Comparison of ENCODE assay signal across 16 mouse cellular contexts in the genomic region with DNA sequence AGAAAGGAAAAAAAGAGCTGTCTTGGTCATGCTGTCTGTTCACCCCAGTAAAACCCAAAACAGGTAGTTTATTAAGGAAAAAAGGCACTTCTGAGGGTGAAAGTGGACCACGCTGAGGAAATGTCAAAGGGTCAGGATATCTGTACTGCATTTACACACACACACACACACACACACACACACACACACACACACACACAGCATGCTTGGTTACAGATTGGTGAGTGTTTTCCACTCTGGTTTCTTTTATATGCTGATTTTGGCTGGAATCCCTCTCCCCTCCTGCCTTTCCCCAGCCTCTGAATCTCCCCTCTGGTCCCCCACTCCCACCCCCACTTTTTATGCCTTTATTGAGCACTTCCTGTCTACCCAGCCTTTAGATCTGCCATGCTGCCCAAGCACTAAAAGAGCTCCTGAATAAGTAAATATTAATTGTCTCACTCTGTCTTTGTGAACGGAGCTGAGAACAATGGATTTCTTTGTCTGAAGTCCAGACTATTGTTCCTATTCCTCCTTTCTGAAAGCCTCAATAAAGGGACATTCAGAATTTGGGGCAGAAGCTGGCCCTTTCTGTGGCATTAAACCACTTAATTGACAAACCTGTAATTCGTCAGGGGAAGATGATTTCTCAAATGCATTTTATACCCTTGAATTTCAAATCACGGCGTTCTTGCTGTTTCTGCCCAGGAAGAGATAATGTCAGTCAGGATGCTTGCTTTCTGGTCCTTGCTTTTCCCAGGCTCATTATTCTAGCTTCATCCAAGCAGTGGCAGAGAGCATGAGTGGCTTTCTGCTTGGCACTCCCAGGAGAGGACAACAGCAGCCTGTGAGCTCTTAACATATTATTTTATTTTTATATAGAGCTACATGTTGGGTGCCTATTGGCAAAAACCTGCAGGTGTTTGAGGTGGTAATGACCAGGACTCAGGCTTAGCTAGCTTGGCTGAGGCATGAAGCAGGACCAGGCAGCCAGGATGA.
DNase-seq lines count a peak whose midpoint lies in the region; ATAC-seq and TF ChIP-seq lines count a peak whose summit lies in the region.
"Had no signal": no experiment of that assay in that cellular context is flagged by ENCODE, and none has a peak within 500 bp of the region (broad histone marks: within the 10 kb centered on the region; RNA-seq: fewer than 3 reads in every experiment).

No protein-coding gene starts in this region.

- DNase-seq in neural tube, embryonic 11.5 days (ENCODE audit: low spot score), result peak; percentile 23
- no peak for DNase-seq in neural tube, embryonic 10.5 days (ENCODE audit: extremely low spot score, low spot score)
- peak; percentile 2 for DNase-seq in forelimb bud, embryonic 11.5 days (ENCODE audit: low read depth, low spot score)
- DNase-seq in right cerebral cortex, postnatal 14 days, result no peak
- DNase-seq in kidney, adult 18-20 months, result no peak
- no peak for DNase-seq in heart, adult 2 months
- DNase-seq in thymus, postnatal 10 days (ENCODE audit: low spot score in 2 of 2), result no peak
- DNase-seq: adrenal gland, adult 2 months; B cell, adult 2 months; heart, postnatal 36 days; kidney, postnatal 25 days; lung, postnatal 14 days; thymus, postnatal 25 days had no signal

- no peaks in the 10 kb centered on the region for H3K27me3 ChIP-seq in neural tube, embryonic 11.5 days (ENCODE audit: control insufficient read depth, insufficient read depth, low read length)
- H3K27me3 ChIP-seq in midbrain, embryonic 12.5 days, result no peaks in the 10 kb centered on the region
- H3K27me3 ChIP-seq in heart, adult 2 months (ENCODE audit: control insufficient read depth, insufficient read depth, low read length), result no peaks in the 10 kb centered on the region

- TF ChIP-seq POLR2A in heart, adult 2 months (IDR thresholded peaks at IDR 0.05; ENCODE audit: insufficient read depth, low read depth, low read length), result no peak

- peak; percentile 74 for ATAC-seq in neural tube, embryonic 11.5 days (ENCODE audit: insufficient read depth, low FRiP score, low TSS enrichment)
- peak; percentile 82 for ATAC-seq in midbrain, embryonic 12.5 days (ENCODE audit: low FRiP score, low read depth)

- 0 out of 2 replicates have a peak, but pooled peaks cover 4% of the 10 kb centered on the region for H3K4me1 ChIP-seq in neural tube, embryonic 11.5 days (ENCODE audit: control insufficient read depth, insufficient read depth, low read length)
- H3K4me1 ChIP-seq in midbrain, embryonic 12.5 days, result peaks cover 10% of the 10 kb centered on the region
- no peaks in the 10 kb centered on the region for H3K4me1 ChIP-seq in heart, adult 2 months (ENCODE audit: control insufficient read depth, insufficient read depth, low read length)

- intact Hi-C loops in heart, adult 2 months (cut with DNase I), result no loop called here

- H3K79me2 ChIP-seq in heart, adult 2 months (replicated peaks; ENCODE audit: control insufficient read depth, insufficient read depth, low read length), result no peaks in the 10 kb centered on the region

- peak overlapping the region; percentile 26; the same call in 1 of the 2 replicates for H3K9ac ChIP-seq in neural tube, embryonic 11.5 days (ENCODE audit: low read length)
- H3K9ac ChIP-seq in midbrain, embryonic 12.5 days (replicated peaks), result 0 out of 2 replicates have a peak overlapping the region, but pooled peaks have one; percentile 11
- H3K9ac ChIP-seq in heart, adult 2 months (ENCODE audit: low read depth, low read length), result no peak overlapping the region

- whole genome bisulfite sequencing in neural tube, embryonic 11.5 days, result 18% methylated on average over 5 of the region's 5 CpGs
- 15% methylated on average over 5 of the region's 5 CpGs for WGBS in midbrain, embryonic 12.5 days
- 24% methylated on average over 5 of the region's 5 CpGs for WGBS in heart, adult 2 months

- H3K9me3 ChIP-seq in neural tube, embryonic 11.5 days (ENCODE audit: control insufficient read depth, low read length), result no peaks in the 10 kb centered on the region
- no peaks in the 10 kb centered on the region for H3K9me3 ChIP-seq in midbrain, embryonic 12.5 days

- no peak for TF ChIP-seq CTCF in heart, adult 2 months (IDR thresholded peaks at IDR 0.05)

- H3K27ac ChIP-seq in neural tube, embryonic 11.5 days (ENCODE audit: low read depth, low read length), result peak overlapping the region; percentile 14; the same call in 1 of the 2 replicates
- H3K27ac ChIP-seq in midbrain, embryonic 12.5 days (replicated peaks), result peak overlapping the region; percentile 68
- no peak overlapping the region for H3K27ac ChIP-seq in heart, adult 2 months

- H3K36me3 ChIP-seq in neural tube, embryonic 11.5 days (ENCODE audit: control insufficient read depth, insufficient read depth, low read length), result no peaks in the 10 kb centered on the region
- no peaks in the 10 kb centered on the region for H3K36me3 ChIP-seq in midbrain, embryonic 12.5 days
- no peaks in the 10 kb centered on the region for H3K36me3 ChIP-seq in heart, adult 2 months (ENCODE audit: control insufficient read depth, insufficient read depth, low read length)

- H3K4me3 ChIP-seq in neural tube, embryonic 11.5 days (ENCODE audit: low read depth, low read length), result no peak overlapping the region
- no peak overlapping the region for H3K4me3 ChIP-seq in midbrain, embryonic 12.5 days
- H3K4me3 ChIP-seq in heart, adult 2 months, result no peak overlapping the region
- H3K4me3 ChIP-seq: myocyte had no signal

- no peak overlapping the region for H3K4me2 ChIP-seq in neural tube, embryonic 11.5 days (ENCODE audit: low read depth)
- peak overlapping the region; percentile 29 for H3K4me2 ChIP-seq in midbrain, embryonic 12.5 days (replicated peaks)
- H3K4me2 ChIP-seq: liver, embryonic 11.5 days had no signal

- TF ChIP-seq EP300 in heart, adult 2 months (IDR thresholded peaks at IDR 0.05; ENCODE audit: insufficient read depth, low read depth, low read length), result no peak

Comparison
In these comparisons a context has a peak if more than half of its experiments do, and no peak if none do; other contexts are left out.
1. DNase-seq: peak in neural tube, embryonic 11.5 days (single experiment) and forelimb bud, embryonic 11.5 days (single experiment); none in neural tube, embryonic 10.5 days (single experiment), right cerebral cortex, postnatal 14 days (single experiment), kidney, adult 18-20 months (single experiment), heart, adult 2 months (0 of 2) and thymus, postnatal 10 days (0 of 2).